Mouse (Mus musculus) heart, adult 2 months (tissue): ENCODE data around the gene Tmem179.

Source experiments
- CTCF ChIP-seq: fragments of 200-600 bp; IDR thresholded peaks from 2 replicates; pipeline ENCODE4 v1.8.1; 2022; ENCODE audit warnings: antibody characterized with exemption, mild to moderate bottlenecking, moderate library complexity
- EP300 ChIP-seq: fragments of 200-500 bp; IDR thresholded peaks from 2 replicates; pipeline ENCODE4 v1.6.1; 2011; ENCODE audit warnings: low read depth, low read length, control low read depth; ENCODE audit not compliant: insufficient read depth
- POLR2A ChIP-seq: fragments of 200-500 bp; IDR thresholded peaks from 2 replicates; pipeline ENCODE4 v1.6.1; 2011; ENCODE audit warnings: mild to moderate bottlenecking, low read depth, low read length, control low read depth; ENCODE audit not compliant: insufficient read depth

DNA sequence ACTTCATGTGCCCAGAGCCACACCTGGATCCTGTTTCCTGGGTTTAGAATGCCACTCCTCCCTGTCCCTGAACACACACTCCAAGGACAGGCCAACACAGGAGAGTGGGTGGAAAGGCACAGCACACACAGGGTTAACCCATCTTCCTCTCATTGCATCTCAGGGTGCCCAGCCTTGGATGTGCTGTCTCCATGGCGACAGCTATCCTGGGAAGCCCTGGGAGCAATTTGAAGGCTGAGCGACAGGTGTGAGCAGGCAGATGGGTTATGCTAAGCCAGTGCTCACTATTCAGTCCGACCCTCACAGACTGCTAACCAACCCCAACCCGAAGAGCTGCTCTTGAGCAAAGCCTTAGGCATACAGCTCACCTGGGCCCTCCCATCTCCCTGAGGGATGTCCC lies 9.3 kb downstream of the Tmem179 start:
- TF ChIP-seq POLR2A (no peak), EP300 (no peak), CTCF (no peak)
